Mouse (Mus musculus) limb, embryonic 12.5 days (tissue): ENCODE results near the gene Sncb. TPM values are rescaled to one million over a fixed set of nuclear protein-coding genes. Genes with fewer than 3 reads are reported as not detected.
A peak's percentile ranks its signal among the peaks of the same experiment; 100 is the strongest.

Experiments used
- ATAC-seq: fragments of 200-750 bp; cut with Nextera tagmentation; 2 replicates; pipeline ENCODE4 v1.8.0; 2017; ENCODE audit warnings: low read depth, moderate TSS enrichment; ENCODE audit not compliant: insufficient number of reproducible peaks, insufficient read depth, low FRiP score, low TSS enrichment
- H3K27ac ChIP-seq: fragments of 300-500 bp; sonication (generic); 2 replicates; pipeline ENCODE4 v1.5.1; 2016; ENCODE audit warnings: mild to moderate bottlenecking, moderate library complexity
- H3K27me3 ChIP-seq: fragments of 300-500 bp; sonication (generic); 2 replicates; pipeline ENCODE4 v1.6.1; 2016; ENCODE audit warnings: mild to moderate bottlenecking, moderate library complexity
- H3K36me3 ChIP-seq: fragments of 300-500 bp; sonication (generic); 2 replicates; pipeline ENCODE4 v1.6.1; 2016; ENCODE audit warnings: mild to moderate bottlenecking, moderate library complexity
- H3K4me1 ChIP-seq: fragments of 300-500 bp; sonication (generic); replicated peaks from 2 replicates; pipeline ENCODE4 v1.6.1; 2016
- H3K4me2 ChIP-seq: fragments of 300-500 bp; sonication (generic); 2 replicates; pipeline ENCODE4 v1.6.1; 2016; ENCODE audit warnings: mild to moderate bottlenecking, moderate library complexity
- H3K4me3 ChIP-seq: fragments of 300-500 bp; sonication (generic); replicated peaks from 2 replicates; pipeline ENCODE4 v1.5.1; 2016; ENCODE audit warnings: mild to moderate bottlenecking
- H3K9ac ChIP-seq: fragments of 300-500 bp; sonication (generic); replicated peaks from 2 replicates; pipeline ENCODE4 v1.6.1; 2016; ENCODE audit warnings: mild to moderate bottlenecking, moderate library complexity
- H3K9me3 ChIP-seq: fragments of 300-500 bp; sonication (generic); 2 replicates; pipeline ENCODE4 v1.6.1; 2016; ENCODE audit warnings: mild to moderate bottlenecking, moderate library complexity
- WGBS: fragments of 180-500 bp; shearing (Covaris S2); methylation state at CpG from one replicate; pipeline ENCODE4 v1.1.7; 2016; 5-methylcytosine and 5-hydroxymethylcytosine counted together
- polyA plus RNA-seq: library from polyadenylated mRNA; unstranded; fragments of >200 nt; fragmentation: Nextera tagmentation; extraction: Ambion mirVana; gene quantifications from 2 replicates; pipeline ENCODE4 v1.2.1, GENCODE M21; 2016

The Sncb gene
- polyA plus RNA-seq, 1 experiment from 2014 or later, result not detected

DNA sequence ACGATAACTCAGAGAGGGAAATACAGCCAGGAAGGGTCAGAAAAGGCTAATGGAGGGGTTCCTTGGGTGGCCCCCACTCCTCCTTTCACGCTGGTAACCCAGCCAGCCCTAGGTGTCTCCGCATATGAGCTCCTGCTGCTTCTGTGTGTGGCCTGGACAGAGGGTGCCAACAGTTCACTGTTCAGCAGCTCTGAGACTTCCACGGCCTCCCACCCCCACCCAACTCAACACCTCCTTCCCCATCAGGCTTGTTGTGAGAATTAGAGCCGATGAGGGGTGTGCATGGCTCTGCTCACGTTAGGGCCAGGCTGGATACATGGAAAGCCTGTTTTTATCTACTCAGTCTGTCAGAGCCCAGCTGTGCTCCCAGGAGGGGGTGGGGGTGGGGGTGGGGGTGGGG, 20.3 kb downstream of the Sncb start:
- no peak overlapping the region for H3K4me2 ChIP-seq
- no peak for ATAC-seq
- 37% methylated on average over 6 of the region's 6 CpGs for WGBS
- no peak overlapping the region for H3K27ac ChIP-seq
- no peaks in the 10 kb centered on the region for H3K9me3 ChIP-seq
- H3K4me3 ChIP-seq, result no peak overlapping the region
- H3K27me3 ChIP-seq, result peaks cover 69% of the 10 kb centered on the region
- H3K36me3 ChIP-seq, result no peaks in the 10 kb centered on the region
- peaks cover 10% of the 10 kb centered on the region; the same call in 1 of the 2 replicates for H3K4me1 ChIP-seq
- H3K9ac ChIP-seq, result no peak overlapping the region

- Histone ChIP-seq H3K27ac (no peak overlapping the region), H3K4me1 (peaks cover 13% of the 10 kb centered on the region), H3K4me2 (peak overlapping the region; percentile 74), H3K9me3 (no peaks in the 10 kb centered on the region), H3K4me3 (peak overlapping the region; percentile 43), H3K27me3 (peaks cover 79% of the 10 kb centered on the region), H3K9ac (peak overlapping the region; percentile 44; the same call in 1 of the 2 replicates), H3K36me3 (no peaks in the 10 kb centered on the region)
- 4% methylated on average over 33 of the region's 34 CpGs for WGBS
- no peak for ATAC-seq
These were observed 28.2 kb downstream of the Sncb start for GRCm38 (mm10) chr13:54738213-54738601.

GRCm38 (mm10) chr13:54737488-54738212, 28.7 kb downstream of the Sncb start:
- Histone ChIP-seq H3K4me2 (peak overlapping the region; percentile 74), H3K36me3 (no peaks in the 10 kb centered on the region), H3K4me3 (peak overlapping the region; percentile 43), H3K4me1 (peaks cover 13% of the 10 kb centered on the region), H3K27ac (no peak overlapping the region), H3K9ac (peak overlapping the region; percentile 44), H3K27me3 (peaks cover 81% of the 10 kb centered on the region), H3K9me3 (no peaks in the 10 kb centered on the region)
- 1% methylated on average over 86 of the region's 87 CpGs for WGBS
- ATAC-seq, result peak; percentile 48; the same call in 1 of the 2 replicates

DNA sequence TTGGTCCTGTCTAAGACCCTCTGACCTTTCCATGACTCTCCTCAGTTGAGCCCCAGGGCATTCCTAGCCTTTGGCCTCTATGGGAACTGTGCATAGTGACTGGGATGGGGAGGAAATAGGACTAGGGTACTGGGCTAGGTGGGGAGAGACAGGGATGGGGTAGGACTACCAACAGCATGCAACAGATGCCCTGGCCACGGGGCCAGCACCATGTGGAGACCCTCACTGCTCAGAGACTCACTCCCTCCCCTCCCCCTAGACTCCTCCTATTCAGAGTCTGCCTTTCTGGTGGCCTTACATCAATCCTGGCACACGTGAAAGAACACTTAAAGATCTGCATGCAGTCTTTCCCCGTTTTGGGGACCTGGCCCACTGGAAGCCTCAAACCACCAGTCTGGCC, 29.5 kb downstream of the Sncb start:
- Histone ChIP-seq H3K4me2 (peak overlapping the region; percentile 74), H3K27me3 (peaks cover 81% of the 10 kb centered on the region), H3K4me1 (peaks cover 13% of the 10 kb centered on the region), H3K9ac (0 out of 2 replicates have a peak overlapping the region, but pooled peaks have one; percentile 44), H3K36me3 (no peaks in the 10 kb centered on the region), H3K27ac (no peak overlapping the region), H3K9me3 (no peaks in the 10 kb centered on the region), H3K4me3 (peak overlapping the region; percentile 43)
- no peak for ATAC-seq
- 21% methylated on average over 3 of the region's 3 CpGs for WGBS

DNA sequence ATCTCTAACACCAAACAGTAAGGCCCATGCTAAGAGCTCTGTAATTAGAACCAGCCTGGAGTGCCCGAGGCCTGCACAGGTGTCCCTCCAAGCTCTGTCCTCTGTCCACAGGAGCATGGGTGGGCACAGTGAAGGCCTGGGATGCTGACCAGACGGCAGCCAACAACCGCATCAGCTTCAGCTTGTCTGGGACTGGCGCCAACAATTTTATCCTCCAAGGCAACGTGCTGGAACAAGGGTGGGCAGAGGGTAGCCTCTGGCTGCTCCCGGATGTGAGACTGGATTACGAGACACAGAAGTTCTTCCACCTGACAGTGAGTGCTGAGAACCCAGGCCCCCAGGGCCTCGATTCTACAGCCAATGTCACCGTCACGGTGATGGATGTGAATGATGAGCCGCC, 40.3 kb downstream of the Sncb start:
- Histone ChIP-seq H3K4me2 (no peak overlapping the region), H3K9ac (no peak overlapping the region), H3K4me1 (no peaks in the 10 kb centered on the region), H3K9me3 (0 out of 2 replicates have a peak, but pooled peaks cover 4% of the 10 kb centered on the region), H3K27ac (no peak overlapping the region), H3K27me3 (peaks cover 10% of the 10 kb centered on the region; the same call in 1 of the 2 replicates), H3K4me3 (no peak overlapping the region), H3K36me3 (no peaks in the 10 kb centered on the region)
- WGBS, result 67% methylated on average over 11 of the region's 11 CpGs
- no peak for ATAC-seq

GRCm38 (mm10) chr13:54723143-54723542, 43.3 kb downstream of the Sncb start:
- no peak overlapping the region for H3K4me2 ChIP-seq
- no peak for ATAC-seq
- H3K27ac ChIP-seq, result no peak overlapping the region
- H3K4me1 ChIP-seq, result no peaks in the 10 kb centered on the region
- no peaks in the 10 kb centered on the region for H3K36me3 ChIP-seq
- 90% methylated on average over 3 of the region's 3 CpGs for whole genome bisulfite sequencing
- no peak overlapping the region for H3K9ac ChIP-seq
- H3K9me3 ChIP-seq, result 0 out of 2 replicates have a peak, but pooled peaks cover 4% of the 10 kb centered on the region
- peaks cover 19% of the 10 kb centered on the region for H3K27me3 ChIP-seq
- no peak overlapping the region for H3K4me3 ChIP-seq

GRCm38 (mm10) chr13:54716916-54717315, 49.5 kb downstream of the Sncb start:
- Histone ChIP-seq H3K4me2 (no peak overlapping the region), H3K4me3 (no peak overlapping the region), H3K9ac (0 out of 2 replicates have a peak overlapping the region, but pooled peaks have one; percentile 18), H3K36me3 (no peaks in the 10 kb centered on the region), H3K9me3 (no peaks in the 10 kb centered on the region), H3K27ac (no peak overlapping the region), H3K27me3 (peaks cover 23% of the 10 kb centered on the region), H3K4me1 (no peaks in the 10 kb centered on the region)
- ATAC-seq, result no peak
- 1% methylated on average over 5 of the region's 5 CpGs for WGBS

DNA sequence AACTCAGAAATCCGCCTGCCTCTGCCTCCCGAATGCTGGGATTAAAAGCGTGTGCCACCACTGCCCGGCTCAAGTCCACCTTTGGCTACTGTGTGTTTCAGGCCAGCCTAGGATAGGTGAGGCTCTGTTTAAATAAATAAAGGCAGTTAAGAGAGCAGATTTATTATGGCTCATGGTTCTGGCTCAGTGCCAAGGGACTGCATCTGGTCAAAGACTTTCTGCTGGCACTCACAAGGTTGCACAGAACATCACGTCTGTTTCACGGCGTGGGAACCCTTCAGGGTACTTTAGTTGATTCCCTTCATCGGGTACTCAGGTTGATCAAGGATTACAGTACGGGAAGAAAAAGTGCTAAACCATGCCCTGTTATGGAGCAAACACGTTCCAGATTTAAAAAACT, 51.4 kb downstream of the Sncb start:
- no peak for ATAC-seq
- Histone ChIP-seq H3K4me2 (no peak overlapping the region), H3K4me1 (no peaks in the 10 kb centered on the region), H3K27me3 (peaks cover 23% of the 10 kb centered on the region), H3K9ac (no peak overlapping the region), H3K27ac (no peak overlapping the region), H3K36me3 (no peaks in the 10 kb centered on the region), H3K9me3 (peaks cover 6% of the 10 kb centered on the region), H3K4me3 (no peak overlapping the region)
- 62% methylated on average over 10 of the region's 10 CpGs for whole genome bisulfite sequencing

- H3K4me3 ChIP-seq, result no peak overlapping the region
- H3K27ac ChIP-seq, result no peak overlapping the region
- H3K9me3 ChIP-seq, result peaks cover 6% of the 10 kb centered on the region
- H3K4me2 ChIP-seq, result no peak overlapping the region
- peaks cover 23% of the 10 kb centered on the region for H3K27me3 ChIP-seq
- H3K9ac ChIP-seq, result no peak overlapping the region
- no peak for ATAC-seq
- H3K36me3 ChIP-seq, result no peaks in the 10 kb centered on the region
- WGBS, result 42% methylated on average over 4 of the region's 4 CpGs
- no peaks in the 10 kb centered on the region for H3K4me1 ChIP-seq
These were observed 52.0 kb downstream of the Sncb start for GRCm38 (mm10) chr13:54714393-54714792.

GRCm38 (mm10) chr13:54710866-54711265, 55.5 kb downstream of the Sncb start:
- H3K4me2 ChIP-seq, result no peak overlapping the region
- no peak overlapping the region for H3K4me3 ChIP-seq
- no peaks in the 10 kb centered on the region for H3K36me3 ChIP-seq
- no peak for ATAC-seq
- no peaks in the 10 kb centered on the region for H3K4me1 ChIP-seq
- H3K27me3 ChIP-seq, result peaks cover 10% of the 10 kb centered on the region; the same call in 1 of the 2 replicates
- H3K27ac ChIP-seq, result no peak overlapping the region
- 81% methylated on average over 3 of the region's 3 CpGs for WGBS
- H3K9me3 ChIP-seq, result peaks cover 6% of the 10 kb centered on the region
- no peak overlapping the region for H3K9ac ChIP-seq
